Mouse (Mus musculus): ENCODE data around the gene Nxf1. TPM values are rescaled to one million over a fixed set of nuclear protein-coding genes. Genes with fewer than 3 reads are reported as not detected.

Gene Nxf1
- total and polyA plus RNA-seq, 3 experiments: 66.5 to 136 (median 101) TPM

- Histone ChIP-seq H3K4me3 (replicated peaks in 1 of 3; ENCODE audit: low read depth in 2 of 3, low read length in 2 of 3, poor library complexity in 1 of 3) (peak overlapping the region; percentile 55 to 93 (median 88)), H3K79me2 (replicated peaks; ENCODE audit: control insufficient read depth, extremely low read depth, insufficient read depth, poor library complexity, severe bottlenecking) (peaks cover 35% of the 10 kb centered on the region), H3K27ac (ENCODE audit: insufficient read depth, low read depth) (peak overlapping the region; percentile 80), H3K36me3 (replicated peaks in 1 of 2; ENCODE audit: control insufficient read depth in 1 of 2, insufficient read depth in 1 of 2, low read length in 1 of 2) (peaks cover 19 to 49% of the 10 kb centered on the region in 2 experiments), H3K27me3 (replicated peaks) (no peaks in the 10 kb centered on the region), H3K9ac (ENCODE audit: insufficient read depth, low read depth) (peak overlapping the region; percentile 95), H3K4me2 (ENCODE audit: insufficient read depth, low read depth, poor library complexity, severe bottlenecking) (peak overlapping the region; percentile 87), H3K9me3 (replicated peaks; ENCODE audit: low read length) (no peaks in the 10 kb centered on the region), H3K4me1 (ENCODE audit: control insufficient read depth in 1 of 2, insufficient read depth in 2 of 2) (peaks cover 11 to 40% of the 10 kb centered on the region in 2 experiments)
- no peak for TF ChIP-seq IRF4 (IDR thresholded peaks at IDR 0.05; ENCODE audit: low read depth, low read length)
- no peak for TF ChIP-seq HCFC1 (IDR thresholded peaks at IDR 0.05; ENCODE audit: low read depth, low read length)
- TF ChIP-seq CHD2 (IDR thresholded peaks at IDR 0.05; ENCODE audit: low read length): no peak
- TF ChIP-seq MYC (IDR thresholded peaks at IDR 0.05; ENCODE audit: low read depth, low read length): no peak
- TF ChIP-seq JUND (conservative IDR thresholded peaks at IDR 0.05; ENCODE audit: low read depth, low read length): no peak
- no peak for TF ChIP-seq RCOR1 (conservative IDR thresholded peaks at IDR 0.05; ENCODE audit: low read depth, low read length)
- TF ChIP-seq TCF12 (IDR thresholded peaks at IDR 0.05; ENCODE audit: low read depth, low read length): no peak
- no peak for TF ChIP-seq MAX (IDR thresholded peaks at IDR 0.05; ENCODE audit: low read length)
- TF ChIP-seq MAZ (IDR thresholded peaks at IDR 0.05; ENCODE audit: low read depth, low read length): no peak
- dilution Hi-C loops (cut with MboI; ENCODE audit: extremely low pct_ligation_motif_present, extremely low pct_unique_long_range_greater_than_20kb, low sequenced_read_pairs) (no loop called here), in situ Hi-C loops (cut with MboI; ENCODE audit: low pct_ligation_motif_present, low pct_unique_long_range_greater_than_20kb, low sequenced_read_pairs) (no loop called here)
- no peak for DNase-seq (ENCODE audit: extremely low read depth)
These were observed 18.1 kb downstream of the Nxf1 start for GRCm38 (mm10) chr19:8774951-8775421.

DNA sequence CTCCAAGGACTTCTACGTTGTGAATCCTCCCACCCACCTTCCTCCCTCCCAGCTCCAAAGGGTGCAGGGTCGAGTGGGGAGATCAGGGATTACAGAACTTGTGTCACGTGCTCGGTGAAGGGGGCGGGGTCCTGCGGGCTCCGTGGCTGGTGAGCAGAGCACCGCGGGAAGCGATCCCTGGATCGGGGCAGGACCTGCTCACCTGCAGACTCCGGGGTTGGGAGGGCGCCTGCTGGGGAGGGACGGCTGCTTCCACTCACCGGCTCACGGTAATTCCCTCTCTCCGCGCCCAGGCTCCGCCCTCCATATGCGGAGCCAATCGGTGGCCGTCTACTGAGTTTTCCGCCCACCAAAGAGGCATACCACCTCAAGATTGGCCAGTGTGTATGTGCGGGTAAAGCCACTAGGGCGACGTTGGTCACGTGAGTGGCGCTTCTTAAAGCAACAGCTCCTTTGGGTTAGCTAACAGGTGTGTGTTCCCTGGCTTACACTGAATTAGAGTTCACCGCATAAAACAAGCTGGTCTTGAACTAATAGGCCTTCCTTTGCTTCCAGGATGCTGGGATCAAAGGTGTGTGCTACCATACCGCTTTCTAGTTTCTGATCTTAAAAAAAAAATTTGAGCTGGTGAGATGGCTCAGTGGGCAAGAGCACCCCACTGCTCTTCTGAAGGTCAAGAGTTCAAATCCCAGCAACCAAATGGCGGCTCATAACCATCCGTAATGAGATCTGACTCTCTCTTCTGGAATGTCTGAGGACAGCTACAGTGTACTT lies 29.3 kb downstream of the Nxf1 start, which contains the start of gene Taf6l:
Gene Taf6l, minus strand, starts transcription at position 410 of the 774 bp plus-strand sequence.
- dilution Hi-C loops (cut with MboI; ENCODE audit: extremely low pct_ligation_motif_present, extremely low pct_unique_long_range_greater_than_20kb, low sequenced_read_pairs): no loop called here
- in situ Hi-C loops (cut with MboI; ENCODE audit: low pct_ligation_motif_present, low pct_unique_long_range_greater_than_20kb, low sequenced_read_pairs): no loop called here
- H3K4me1 ChIP-seq (ENCODE audit: control insufficient read depth in 1 of 2, insufficient read depth in 2 of 2): peaks cover 2 to 17% of the 10 kb centered on the region in 2 experiments; a peak in 3 of 4 replicates
- peaks cover 20 to 39% of the 10 kb centered on the region in 2 experiments for H3K36me3 ChIP-seq (replicated peaks in 1 of 2; ENCODE audit: control insufficient read depth in 1 of 2, insufficient read depth in 1 of 2, low read length in 1 of 2)
- peak; percentile 98 for DNase-seq (ENCODE audit: extremely low read depth)
- no peaks in the 10 kb centered on the region; the same call in 1 of the 2 replicates for H3K79me2 ChIP-seq (replicated peaks; ENCODE audit: control insufficient read depth, extremely low read depth, insufficient read depth, poor library complexity, severe bottlenecking)
- peak within 1 kb of the TSS; percentile 68 for H3K9ac ChIP-seq (ENCODE audit: insufficient read depth, low read depth)
- no peaks in the 10 kb centered on the region for H3K27me3 ChIP-seq (replicated peaks)
- H3K9me3 ChIP-seq (replicated peaks; ENCODE audit: low read length): no peaks in the 10 kb centered on the region
- peak within 1 kb of the TSS; percentile 84 for H3K4me2 ChIP-seq (ENCODE audit: insufficient read depth, low read depth, poor library complexity, severe bottlenecking)
- H3K4me3 ChIP-seq (replicated peaks in 1 of 3; ENCODE audit: low read depth in 2 of 3, low read length in 2 of 3, poor library complexity in 1 of 3): peak within 1 kb of the TSS; percentile 66 to 93 (median 73)
- no peak within 1 kb of the TSS for H3K27ac ChIP-seq (ENCODE audit: insufficient read depth, low read depth)
- TF ChIP-seq ZC3H11A (IDR thresholded peaks at IDR 0.05; ENCODE audit: low read depth, low read length) (no peak), UBTF (IDR thresholded peaks at IDR 0.05; ENCODE audit: low read depth, low read length) (no peak), CHD2 (IDR thresholded peaks at IDR 0.05; ENCODE audit: low read length) (no peak), USF2 (conservative IDR thresholded peaks at IDR 0.05; ENCODE audit: low read depth, low read length) (peak; percentile 96), KAT2A (IDR thresholded peaks at IDR 0.05; ENCODE audit: insufficient replicate concordance, low read length) (0 out of 2 replicates have a peak, but pooled peaks have one; percentile 27), IRF4 (IDR thresholded peaks at IDR 0.05; ENCODE audit: low read depth, low read length) (no peak), JUN (IDR thresholded peaks at IDR 0.05; ENCODE audit: insufficient read depth, low read depth, low read length) (no peak), E2F4 (IDR thresholded peaks at IDR 0.05; ENCODE audit: insufficient replicate concordance, low read depth, low read length) (0 out of 2 replicates have a peak, but pooled peaks have one; percentile 61), MAFK (IDR thresholded peaks at IDR 0.05; ENCODE audit: insufficient replicate concordance, low read length) (no peak), EP300 (IDR thresholded peaks at IDR 0.05; ENCODE audit: low read length) (no peak), CHD1 (IDR thresholded peaks at IDR 0.05; ENCODE audit: low read depth, low read length) (no peak), TBP (conservative IDR thresholded peaks at IDR 0.05; ENCODE audit: low read depth, low read length) (peak; percentile 96), MAX (IDR thresholded peaks at IDR 0.05; ENCODE audit: low read length) (peak; percentile 93), NRF1 (IDR thresholded peaks at IDR 0.05; ENCODE audit: low read depth, low read length) (peak; percentile 39; the same call in 1 of the 2 replicates), ELF1 (IDR thresholded peaks at IDR 0.05; ENCODE audit: low read depth, low read length) (peak; percentile 56), RCOR1 (conservative IDR thresholded peaks at IDR 0.05; ENCODE audit: low read depth, low read length) (no peak), BHLHE40 (IDR thresholded peaks at IDR 0.05; ENCODE audit: low read depth, low read length) (peak; percentile 98), ZMIZ1 (IDR thresholded peaks at IDR 0.05; ENCODE audit: low read depth, low read length) (no peak), NELFE (IDR thresholded peaks at IDR 0.05; ENCODE audit: low read depth, low read length) (peak; percentile 65), ZNF384 (IDR thresholded peaks at IDR 0.05; ENCODE audit: low read depth, low read length) (peak; percentile 61), MAZ (IDR thresholded peaks at IDR 0.05; ENCODE audit: low read depth, low read length) (no peak), GABPA (IDR thresholded peaks at IDR 0.05; ENCODE audit: insufficient replicate concordance, low read depth, low read length) (no peak), ETS1 (conservative IDR thresholded peaks at IDR 0.05; ENCODE audit: low read depth, low read length) (no peak), POLR2AphosphoS2 (IDR thresholded peaks at IDR 0.05; ENCODE audit: low read depth, low read length) (no peak), RAD21 (IDR thresholded peaks at IDR 0.05; ENCODE audit: low read depth, low read length) (no peak), HCFC1 (IDR thresholded peaks at IDR 0.05; ENCODE audit: low read depth, low read length) (peak; percentile 73)

All from CH12.LX (cell line).